Mouse (Mus musculus): ENCODE measurements around the gene Fbln5.

DNA sequence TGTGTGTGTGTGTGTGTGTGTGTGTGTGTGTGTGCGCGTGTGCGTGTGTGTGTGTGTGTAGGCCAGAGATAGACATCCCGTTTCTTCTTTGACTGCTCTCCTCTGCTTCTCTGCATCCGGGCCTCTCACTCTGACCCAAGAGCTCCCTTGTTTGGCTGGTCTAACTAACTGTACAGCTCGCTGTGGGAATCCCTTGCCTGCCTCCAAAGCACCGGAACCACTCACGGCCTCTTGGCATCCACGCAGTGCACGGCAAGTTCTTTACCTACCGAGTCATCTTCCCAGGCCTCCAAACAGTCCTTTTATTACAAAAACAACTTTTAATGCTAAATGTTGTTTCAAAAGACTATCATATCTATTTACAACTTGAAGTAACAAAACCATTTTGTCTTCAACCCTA, 35.5 kb upstream of the Fbln5 start:
- TF ChIP-seq CTCF (IDR thresholded peaks at IDR 0.05; ENCODE audit: extremely low read depth, insufficient read depth, low read length) (no peak), POLR2A (IDR thresholded peaks at IDR 0.05; ENCODE audit: extremely low read depth, insufficient read depth, low read length) (no peak)

Measured in cortical plate, adult 2 months (tissue).